In genomic region chr17:27969365-27969764, GRCm38 (mm10) we compare ENCODE assay signal across 8 mouse cellular contexts. TPM values are rescaled to one million over a fixed set of nuclear protein-coding genes. Genes with fewer than 3 reads are reported as not detected.
A peak's percentile ranks its signal among the peaks of the same experiment; 100 is the strongest.
DNase-seq lines count a peak whose midpoint lies in the region; ATAC-seq lines count a peak whose summit lies in the region.

No protein-coding gene starts in this region.

- 78% methylated on average over 8 of the region's 8 CpGs for WGBS in kidney, embryonic 14.5 days

- no peaks in the 10 kb centered on the region for H3K27me3 ChIP-seq in kidney, embryonic 14.5 days (ENCODE audit: control insufficient read depth, insufficient read depth, low read length)

- H3K4me2 ChIP-seq in kidney, embryonic 14.5 days (replicated peaks; ENCODE audit: low read depth, low read length): no peak overlapping the region

- H3K27ac ChIP-seq in kidney, embryonic 14.5 days (ENCODE audit: low read depth, low read length): no peak overlapping the region

- no peaks in the 10 kb centered on the region for H3K36me3 ChIP-seq in kidney, embryonic 14.5 days (ENCODE audit: control insufficient read depth, insufficient read depth, low read length)

- no peaks in the 10 kb centered on the region for H3K9me3 ChIP-seq in kidney, embryonic 14.5 days (ENCODE audit: control insufficient read depth, low read length)

- H3K4me3 ChIP-seq in kidney, embryonic 14.5 days (ENCODE audit: low read length): no peak overlapping the region

- H3K4me1 ChIP-seq in kidney, embryonic 14.5 days (ENCODE audit: control insufficient read depth, insufficient read depth, low read length): peaks cover 7% of the 10 kb centered on the region; the same call in 1 of the 2 replicates

- 0 out of 2 replicates have a peak, but pooled peaks have one; percentile 33 for ATAC-seq in kidney, embryonic 14.5 days (ENCODE audit: low FRiP score, low TSS enrichment)
- peak; percentile 56 for ATAC-seq in common myeloid progenitor, adult 5-6 weeks (replicated peaks; ENCODE audit: low read depth, poor library complexity, severe bottlenecking)
- ATAC-seq in megakaryocyte, adult 5-6 weeks (ENCODE audit: poor library complexity, severe bottlenecking): 0 out of 2 replicates have a peak, but pooled peaks have one; percentile 33

- H3K9ac ChIP-seq in kidney, embryonic 14.5 days (ENCODE audit: low read depth, low read length): no peak overlapping the region

- DNase-seq in kidney, adult 8-10 months: no peak
- DNase-seq in induced T-regulatory cell, adult 2 months (ENCODE audit: low read depth): peak; percentile 34
- DNase-seq in spleen, postnatal 36 days (ENCODE audit: low spot score in 2 of 2): no peak
- no peak for DNase-seq in urinary bladder, postnatal 25 days (ENCODE audit: low spot score)
- DNase-seq in adipocyte (ENCODE audit: low spot score): no peak

RNA-seq across cellular contexts. Expression of gene Taf11, which starts 59.7 kb away (rescaled TPM):
- polyA plus RNA-seq in kidney, embryonic 14.5 days (2014; fragmentation: Nextera tagmentation; extraction: Ambion mirVana): 76.6 and 77.5 TPM in 2 replicates
- 29.2 and 35.7 TPM in 2 replicates for total RNA-seq in common myeloid progenitor, adult 5-6 weeks (2017)
- total RNA-seq in megakaryocyte, adult 5-6 weeks (2015): 39.6 and 44.1 TPM in 2 replicates
- 18.2 and 23.3 TPM in 2 replicates for total RNA-seq in megakaryocyte, adult 5-6 weeks (2017)
